Mouse (Mus musculus): ENCODE measurements around the gene Rassf10. TPM values are rescaled to one million over a fixed set of nuclear protein-coding genes. Genes with fewer than 3 reads are reported as not detected.

Gene Rassf10
- polyA plus RNA-seq, 1 experiment from 2014 or later = 5.0 TPM

DNA sequence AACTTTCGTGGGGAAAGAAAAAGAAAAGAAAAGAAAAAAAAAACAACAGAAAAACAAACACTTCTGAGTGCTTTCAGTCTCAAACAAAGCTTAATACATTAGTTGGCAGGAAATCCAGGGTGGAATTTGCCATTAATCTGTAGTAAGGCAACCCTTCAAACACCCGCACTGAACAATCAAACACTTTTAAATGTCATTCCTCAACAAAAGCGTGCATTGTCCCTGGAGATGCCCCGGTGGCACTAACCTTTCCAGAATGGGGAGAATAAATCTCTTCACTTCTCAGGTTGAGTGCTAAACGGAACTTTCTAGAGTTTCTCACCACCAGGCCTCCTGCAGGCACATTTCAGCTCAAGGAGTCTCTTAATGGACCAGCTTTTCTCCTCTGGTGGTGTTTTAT lies 29.6 kb downstream of the Rassf10 start:
- no peak overlapping the region for H3K27ac ChIP-seq
- H3K36me3 ChIP-seq = no peaks in the 10 kb centered on the region
- no peak overlapping the region for H3K4me3 ChIP-seq
- no peaks in the 10 kb centered on the region for H3K27me3 ChIP-seq (replicated peaks)
- WGBS = 16% methylated on average over 5 of the region's 5 CpGs
- ATAC-seq (ENCODE audit: low FRiP score, low read depth) = no peak
- H3K9me3 ChIP-seq = no peaks in the 10 kb centered on the region
- H3K9ac ChIP-seq = no peak overlapping the region
- no peak overlapping the region for H3K4me2 ChIP-seq (replicated peaks)
- peaks cover 3% of the 10 kb centered on the region; the same call in 1 of the 2 replicates for H3K4me1 ChIP-seq

DNA sequence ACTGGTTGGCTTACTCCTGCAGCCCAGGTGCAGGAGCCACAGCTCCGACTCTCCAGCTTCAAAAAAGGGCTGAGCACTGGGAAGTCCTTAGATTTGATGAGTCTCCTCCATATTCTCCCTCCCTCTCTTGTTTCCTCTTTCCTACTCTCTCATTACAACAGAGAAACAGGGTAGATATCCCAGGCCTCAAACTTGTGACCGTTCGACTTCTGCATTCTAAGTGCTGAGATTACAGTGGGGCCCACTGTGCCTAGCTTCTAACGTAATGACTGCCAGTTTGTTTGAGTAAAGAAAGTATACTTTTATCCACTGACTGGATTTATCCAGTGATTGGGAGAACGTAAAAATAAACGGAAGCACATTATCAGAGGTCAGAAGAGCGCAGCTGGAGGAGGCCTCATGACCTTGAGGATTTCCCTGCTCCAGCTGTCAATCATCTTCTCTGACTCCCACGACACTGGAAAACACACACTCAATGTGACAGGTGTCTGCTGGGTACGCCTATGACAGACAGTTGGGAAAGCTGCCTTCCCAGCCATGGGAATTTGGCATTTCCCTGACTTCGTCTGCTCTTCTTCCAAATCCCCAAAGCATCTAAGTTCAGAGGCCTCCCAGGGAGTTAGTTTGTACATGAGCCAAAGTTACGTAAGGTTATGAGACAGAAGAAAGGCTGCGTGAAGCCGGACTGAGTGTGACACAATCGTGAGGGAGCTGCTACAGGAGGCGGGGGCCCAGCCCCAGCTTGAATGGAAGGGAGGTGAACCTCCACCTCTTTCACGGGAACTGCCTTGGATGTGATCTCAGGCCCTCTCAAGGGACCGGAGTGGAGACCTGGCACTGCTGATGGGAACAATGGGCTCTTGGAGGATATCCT lies 31.2 kb downstream of the Rassf10 start:
- Histone ChIP-seq H3K9me3 (no peaks in the 10 kb centered on the region), H3K9ac (no peak overlapping the region), H3K27ac (no peak overlapping the region), H3K36me3 (no peaks in the 10 kb centered on the region), H3K4me1 (peaks cover 3% of the 10 kb centered on the region; the same call in 1 of the 2 replicates), H3K27me3 (replicated peaks) (no peaks in the 10 kb centered on the region), H3K4me3 (no peak overlapping the region), H3K4me2 (replicated peaks) (no peak overlapping the region)
- no peak for ATAC-seq (ENCODE audit: low FRiP score, low read depth)
- 79% methylated on average over 17 of the region's 17 CpGs for WGBS

DNA sequence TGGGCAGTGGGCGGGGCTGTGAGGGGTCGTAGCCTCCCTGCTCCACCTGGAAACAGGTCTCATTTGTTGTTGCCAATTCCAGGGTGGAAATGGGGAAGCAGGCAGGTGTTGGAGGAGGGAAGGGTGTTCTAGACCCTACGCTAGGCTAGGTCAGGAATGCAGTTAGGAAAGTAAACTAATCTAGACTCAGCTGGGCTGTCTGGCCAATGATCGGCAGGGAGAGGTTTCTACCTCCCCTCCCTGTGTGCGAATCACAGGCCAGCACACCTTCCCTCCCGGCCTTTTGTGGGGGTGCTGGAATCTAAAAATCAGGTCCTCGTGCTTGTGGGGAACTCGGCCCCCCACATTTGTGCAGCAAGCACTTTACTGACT lies 31.8 kb downstream of the Rassf10 start:
- H3K9ac ChIP-seq = no peak overlapping the region
- ATAC-seq (ENCODE audit: low FRiP score, low read depth) = no peak
- no peaks in the 10 kb centered on the region for H3K36me3 ChIP-seq
- no peaks in the 10 kb centered on the region for H3K27me3 ChIP-seq (replicated peaks)
- no peak overlapping the region for H3K4me3 ChIP-seq
- no peak overlapping the region for H3K27ac ChIP-seq
- no peak overlapping the region for H3K4me2 ChIP-seq (replicated peaks)
- 65% methylated on average over 8 of the region's 8 CpGs for WGBS
- peaks cover 3% of the 10 kb centered on the region; the same call in 1 of the 2 replicates for H3K4me1 ChIP-seq
- no peaks in the 10 kb centered on the region for H3K9me3 ChIP-seq

DNA sequence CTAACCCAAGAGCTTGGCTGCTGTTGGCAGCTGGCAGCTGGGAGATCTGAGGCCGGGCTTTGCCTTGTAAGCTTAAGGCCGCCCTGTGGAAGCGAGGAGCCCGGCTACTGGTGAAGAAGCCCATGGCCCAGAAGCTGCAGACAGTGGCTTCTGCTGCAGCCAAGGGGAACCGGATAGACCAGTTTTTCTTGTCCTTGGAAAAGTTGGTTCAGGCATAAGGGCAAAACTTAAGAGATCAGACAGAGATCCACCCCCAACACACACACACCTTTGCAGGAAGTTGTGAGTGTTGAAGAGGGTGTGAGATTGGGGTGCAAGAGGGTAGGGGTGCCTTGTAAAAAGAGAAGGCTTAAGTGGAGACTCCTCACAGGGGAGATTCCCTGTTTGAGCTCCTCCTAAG lies 39.2 kb downstream of the Rassf10 start:
- no peaks in the 10 kb centered on the region for H3K36me3 ChIP-seq
- H3K9ac ChIP-seq = no peak overlapping the region
- no peak overlapping the region for H3K27ac ChIP-seq
- no peaks in the 10 kb centered on the region for H3K9me3 ChIP-seq
- no peaks in the 10 kb centered on the region for H3K27me3 ChIP-seq (replicated peaks)
- no peak overlapping the region for H3K4me2 ChIP-seq (replicated peaks)
- 89% methylated on average over 5 of the region's 5 CpGs for WGBS
- ATAC-seq (ENCODE audit: low FRiP score, low read depth) = no peak
- no peaks in the 10 kb centered on the region for H3K4me1 ChIP-seq
- H3K4me3 ChIP-seq = no peak overlapping the region

DNA sequence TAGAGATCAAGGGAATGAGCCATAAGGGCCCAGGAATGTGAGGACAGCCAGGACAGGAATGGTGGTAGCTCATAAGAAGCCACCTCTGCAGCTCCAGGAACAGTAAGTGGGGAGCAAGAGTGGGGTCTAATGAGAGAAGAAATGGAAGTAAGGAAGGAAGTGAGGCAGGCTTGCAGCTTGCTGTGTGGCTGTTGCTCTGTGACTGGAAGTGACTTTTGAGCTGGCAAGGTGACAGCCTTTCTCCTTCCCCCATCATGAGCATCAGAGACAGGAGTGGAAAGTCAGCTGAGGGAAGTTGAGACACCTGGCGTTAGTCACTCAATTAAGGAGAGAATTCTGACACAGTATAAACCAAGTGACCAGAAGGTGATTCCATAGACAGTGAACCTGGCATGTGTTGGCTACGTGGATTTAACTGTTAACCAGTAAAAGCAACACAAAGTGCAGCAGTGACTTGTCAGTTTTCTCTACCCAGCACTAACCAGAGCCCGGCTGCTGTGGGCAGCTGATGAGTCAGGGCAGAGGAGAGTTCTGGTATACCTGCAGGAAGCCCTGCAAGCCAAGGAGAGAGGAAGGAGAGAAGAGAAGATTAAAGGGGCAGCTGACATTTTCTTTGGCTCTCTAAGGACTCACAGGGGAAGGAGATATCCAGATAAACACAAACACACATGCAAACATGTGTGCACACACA lies 49.9 kb downstream of the Rassf10 start:
- H3K27ac ChIP-seq = no peak overlapping the region
- no peak for ATAC-seq (ENCODE audit: low FRiP score, low read depth)
- H3K36me3 ChIP-seq = no peaks in the 10 kb centered on the region

DNA sequence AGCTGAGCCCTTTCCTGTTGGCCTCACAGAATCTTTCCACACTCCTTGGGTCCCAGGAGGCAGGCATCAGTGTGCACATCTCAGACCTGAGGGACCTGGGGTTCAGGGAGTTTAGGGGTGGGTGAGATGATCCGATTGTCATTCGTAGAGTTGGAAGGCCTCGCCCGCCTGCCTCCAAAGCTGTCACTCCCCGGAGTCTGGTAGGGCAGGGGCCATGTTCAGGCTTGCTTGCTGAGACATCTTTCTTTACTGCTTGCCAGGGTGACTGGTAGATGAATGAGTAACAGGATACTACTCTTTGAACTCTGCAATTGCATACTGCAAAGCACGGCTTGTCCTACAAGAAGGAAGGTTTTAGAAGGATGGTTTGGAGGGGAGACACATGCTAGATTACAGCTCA lies 52.0 kb downstream of the Rassf10 start:
- Histone ChIP-seq H3K4me1 (no peaks in the 10 kb centered on the region), H3K4me3 (no peak overlapping the region), H3K9me3 (no peaks in the 10 kb centered on the region), H3K9ac (no peak overlapping the region), H3K4me2 (replicated peaks) (no peak overlapping the region), H3K36me3 (no peaks in the 10 kb centered on the region), H3K27me3 (replicated peaks) (no peaks in the 10 kb centered on the region), H3K27ac (no peak overlapping the region)
- ATAC-seq (ENCODE audit: low FRiP score, low read depth) = no peak
- WGBS = 87% methylated on average over 6 of the region's 6 CpGs

More for the DNA sequence above, 49.9 kb downstream of the Rassf10 start:
- Histone ChIP-seq H3K4me2 (replicated peaks) (no peak overlapping the region), H3K4me3 (no peak overlapping the region), H3K9me3 (no peaks in the 10 kb centered on the region), H3K27me3 (replicated peaks) (no peaks in the 10 kb centered on the region), H3K9ac (no peak overlapping the region), H3K4me1 (no peaks in the 10 kb centered on the region)
- whole genome bisulfite sequencing = 90% methylated on average over 3 of the region's 3 CpGs
